Mouse (Mus musculus) gastrocnemius, adult 8-10 months (tissue): ENCODE results near the gene Lman1l. TPM values are rescaled to one million over a fixed set of nuclear protein-coding genes. Genes with fewer than 3 reads are reported as not detected.

Experiments used
- DNase-seq, 2 experiments: peaks; one replicate each; pipeline ENCODE4 v3.0.0; 2022; ENCODE audit warnings: low spot score in 2 of 2
- total RNA-seq, 4 experiments: library from RNA; stranded (reverse); gene quantifications; 2 replicates each; pipeline ENCODE4 v1.2.4; 2022

Lman1l gene
- total RNA-seq, result not detected

- no peak for DNase-seq
Observed at GRCm38 (mm10) chr9:57620674-57621073, at the start of gene Lman1l. Gene Lman1l, minus strand, starts transcription at chr9:57620774.

- DNase-seq, result no peak
Observed at GRCm38 (mm10) chr9:57669566-57669965, 49.0 kb upstream of the Lman1l start.

DNA sequence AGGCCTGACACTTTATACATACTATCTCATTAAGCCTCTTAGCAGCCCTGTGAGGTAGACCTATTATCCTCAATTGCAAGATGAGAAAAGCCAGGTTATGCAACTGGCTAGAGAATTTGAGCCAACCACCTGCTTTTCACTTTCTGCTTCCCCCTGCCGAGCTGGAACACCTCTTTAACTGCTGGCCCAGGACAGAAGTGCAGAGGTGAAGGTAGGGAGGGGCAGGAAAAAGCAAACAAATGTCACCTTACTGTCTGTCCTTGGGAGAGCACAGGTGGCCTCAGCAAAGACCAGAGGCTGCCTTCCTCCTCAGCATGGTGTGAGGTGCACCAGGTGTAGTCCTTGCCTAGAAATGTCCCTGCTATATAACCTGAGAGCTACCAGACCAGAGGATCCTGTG, 47.7 kb upstream of the Lman1l start:
- no peak for DNase-seq

DNA sequence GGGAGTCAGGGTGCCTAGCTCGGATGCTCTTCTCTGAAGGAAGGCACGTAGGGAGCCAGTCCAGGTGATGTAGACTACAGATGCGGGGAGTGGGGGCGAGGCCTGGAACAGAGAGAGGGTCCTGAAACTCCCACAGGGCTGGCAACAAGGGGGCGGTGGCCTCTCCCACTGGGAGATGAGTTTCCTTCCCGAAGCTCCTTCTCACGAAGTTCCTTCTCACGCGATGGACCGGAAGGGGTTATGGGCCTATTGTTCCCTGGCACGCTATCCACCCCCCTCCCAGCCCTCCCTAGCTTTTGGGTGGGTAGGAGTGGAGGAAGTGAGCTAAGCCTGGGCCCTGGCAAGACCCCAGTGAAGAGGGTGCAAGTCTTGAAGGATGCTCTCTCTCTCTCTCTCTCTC, 47.2 kb upstream of the Lman1l start:
- no peak for DNase-seq

GRCm38 (mm10) chr9:57667136-57667535, 46.6 kb upstream of the Lman1l start:
- no peak for DNase-seq

GRCm38 (mm10) chr9:57666536-57666935, 46.0 kb upstream of the Lman1l start:
- DNase-seq, result no peak

DNA sequence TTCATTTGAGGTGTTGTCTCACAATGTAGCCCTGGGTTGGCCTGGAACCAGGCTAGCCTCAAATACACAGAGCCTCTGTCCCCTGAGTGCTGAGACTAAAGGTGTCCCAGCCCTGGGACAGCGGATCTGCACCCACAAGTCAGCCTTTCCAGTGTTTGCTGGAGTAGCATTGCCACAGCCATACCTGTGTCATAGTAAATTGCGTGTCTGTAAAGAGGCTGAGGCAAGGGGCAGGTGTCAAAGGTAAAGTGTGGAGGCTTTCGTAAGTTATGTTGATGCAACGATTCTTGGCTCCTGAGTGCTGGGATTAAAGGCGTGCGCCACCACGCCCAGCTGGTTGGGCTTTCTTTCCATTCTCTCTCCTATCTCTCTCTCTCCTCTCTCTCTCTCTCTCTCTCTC, 44.0 kb upstream of the Lman1l start:
- no peak for DNase-seq

DNA sequence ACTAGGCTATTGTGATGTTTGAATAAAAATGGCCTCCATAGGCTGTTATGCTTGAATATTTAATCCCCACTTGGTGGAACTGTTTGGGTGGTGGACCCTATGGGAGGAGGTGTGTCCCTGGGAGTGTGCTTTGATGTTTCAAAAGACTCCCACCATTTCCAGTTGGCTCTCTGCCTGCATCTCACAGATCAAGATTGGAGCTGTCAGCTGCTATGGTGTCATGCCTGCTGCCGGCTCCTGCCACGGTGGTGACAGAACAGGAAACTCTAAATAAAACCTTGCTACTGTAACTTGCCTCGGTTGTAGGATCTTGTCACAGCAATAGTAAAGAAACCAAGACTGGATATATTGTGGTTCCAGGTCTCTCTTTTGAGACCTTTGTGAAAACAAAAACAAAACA, 41.0 kb upstream of the Lman1l start:
- DNase-seq, result no peak

- no peak for DNase-seq
Observed at GRCm38 (mm10) chr9:57660501-57660900, 39.9 kb upstream of the Lman1l start.

DNA sequence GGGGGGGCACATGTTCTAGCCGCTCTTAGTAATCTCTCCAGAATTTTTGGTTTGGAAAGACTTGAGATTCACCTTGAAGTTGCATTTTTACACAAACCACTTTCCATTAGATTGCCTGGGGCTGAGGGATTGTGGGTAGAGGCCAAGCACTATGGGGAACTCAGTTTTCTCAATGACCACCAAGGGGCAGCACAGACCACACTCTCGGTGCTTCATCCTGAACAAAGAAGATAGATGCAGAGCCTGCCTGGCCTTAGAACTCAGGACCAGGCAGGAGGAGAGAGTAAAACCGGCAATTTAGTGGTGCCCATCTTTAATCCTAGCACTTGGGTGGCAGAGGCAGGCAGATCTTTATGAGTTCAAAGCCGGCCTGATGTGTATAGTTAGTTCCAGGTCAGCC, 39.2 kb upstream of the Lman1l start:
- peak; percentile 49 to 68 for DNase-seq

- DNase-seq, result no peak
Observed at GRCm38 (mm10) chr9:57658970-57659369, 38.4 kb upstream of the Lman1l start.

DNA sequence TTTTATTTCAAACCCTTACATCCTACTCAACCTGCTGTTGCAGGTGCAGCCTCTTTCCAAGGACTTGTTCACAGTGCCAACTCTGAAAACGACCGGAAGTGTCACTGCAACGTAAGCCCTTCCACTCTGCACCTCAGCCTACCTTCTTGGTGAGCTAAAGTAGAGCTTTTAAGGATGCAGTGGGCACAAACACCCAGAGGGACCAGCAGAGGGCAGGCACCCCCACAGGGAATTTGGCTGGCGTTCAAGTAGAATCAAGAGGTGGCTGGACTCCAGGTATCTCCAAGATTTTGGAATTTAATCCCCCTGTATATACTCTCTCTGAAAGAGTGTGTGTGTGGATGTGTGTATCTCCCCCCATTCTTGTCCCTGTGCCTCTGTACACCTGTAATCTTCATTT, 37.3 kb upstream of the Lman1l start:
- DNase-seq, result no peak

GRCm38 (mm10) chr9:57656631-57657350, 36.2 kb upstream of the Lman1l start:
- DNase-seq, result no peak

DNA sequence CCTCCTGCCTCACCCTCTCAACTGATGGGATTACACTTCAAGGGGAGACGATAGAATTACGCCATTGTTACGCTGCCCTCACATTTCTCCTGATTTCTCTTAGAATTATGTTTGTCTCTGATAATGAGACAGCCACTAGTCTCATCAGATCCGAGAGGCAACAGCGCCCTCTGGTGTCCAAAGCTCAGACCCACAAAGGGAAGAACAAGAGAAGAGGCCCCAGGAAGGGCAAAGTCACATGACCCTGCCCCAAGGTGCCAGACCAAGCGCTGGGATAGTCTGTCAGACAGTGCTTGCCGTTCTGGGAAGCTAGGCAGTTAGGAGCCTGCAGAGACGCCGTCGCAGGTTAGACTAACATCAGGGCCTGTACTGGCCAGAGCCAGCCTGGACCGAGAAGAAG, 35.2 kb upstream of the Lman1l start:
- peak; percentile 87 to 89 for DNase-seq

DNA sequence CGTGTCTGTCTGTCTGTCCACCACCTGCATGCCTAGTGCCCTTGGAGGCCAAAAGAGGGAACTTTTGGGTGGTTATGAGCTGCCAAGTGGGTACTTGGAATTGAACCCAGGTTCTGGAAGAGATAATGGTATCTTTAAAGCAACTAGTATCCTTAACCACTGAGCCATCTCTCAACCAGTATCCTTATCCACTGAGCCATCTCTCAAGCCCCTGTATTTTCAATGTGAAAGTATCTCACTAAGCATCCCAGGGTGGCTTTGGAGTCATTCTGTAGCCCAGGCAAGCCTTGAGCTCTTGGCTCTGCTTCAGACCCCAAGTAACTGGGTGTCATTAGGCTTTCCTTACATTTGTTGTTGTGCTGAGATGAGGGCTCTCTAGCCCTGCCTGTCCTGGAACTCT, 34.4 kb upstream of the Lman1l start:
- no peak for DNase-seq

DNA sequence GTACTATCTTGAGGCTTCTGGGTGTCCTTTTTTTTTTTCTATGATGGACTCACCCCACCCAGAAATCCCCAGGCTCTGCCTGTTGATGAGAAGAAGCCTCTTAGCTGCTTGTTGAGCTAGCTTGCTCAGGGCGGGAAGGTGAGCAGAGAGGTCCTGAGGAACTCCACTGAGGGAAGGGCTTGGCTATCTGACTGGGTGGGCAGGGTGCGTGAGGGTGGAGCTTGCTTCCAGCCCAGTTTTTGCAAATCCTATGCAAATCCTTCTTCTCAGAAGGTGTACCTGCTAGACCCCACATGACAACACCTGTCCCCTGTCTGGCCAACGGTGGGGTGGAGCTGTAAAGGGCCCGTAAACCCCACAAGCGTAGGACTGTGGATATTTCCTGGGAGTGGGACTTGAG, 32.7 kb upstream of the Lman1l start, which contains the start of gene Csk:
Gene Csk, minus strand, starts transcription at position 349 of the 400 bp plus-strand sequence.
- DNase-seq, result no peak

- DNase-seq, result no peak
Observed at GRCm38 (mm10) chr9:57652855-57653254, 32.3 kb upstream of the Lman1l start.

DNA sequence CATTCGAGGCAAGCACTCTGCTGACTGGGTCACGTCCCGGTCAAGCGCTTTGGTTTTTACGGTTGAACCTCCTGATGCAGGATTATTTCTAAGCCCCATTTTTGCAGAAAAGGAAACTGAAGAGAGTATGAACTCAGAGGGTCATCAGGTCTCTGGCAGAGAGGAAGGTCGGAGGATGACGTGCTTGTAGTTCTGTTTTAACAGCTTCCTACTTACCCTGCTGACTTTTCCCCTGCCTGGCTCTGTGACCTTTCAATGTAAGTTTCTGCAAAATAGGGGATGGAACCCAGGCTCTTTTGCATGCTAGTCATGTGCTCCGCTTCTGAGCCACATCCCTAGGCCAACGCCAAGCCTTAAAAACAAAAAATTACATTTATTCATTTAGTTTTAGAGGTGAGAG, 31.8 kb upstream of the Lman1l start:
- DNase-seq, result no peak

DNA sequence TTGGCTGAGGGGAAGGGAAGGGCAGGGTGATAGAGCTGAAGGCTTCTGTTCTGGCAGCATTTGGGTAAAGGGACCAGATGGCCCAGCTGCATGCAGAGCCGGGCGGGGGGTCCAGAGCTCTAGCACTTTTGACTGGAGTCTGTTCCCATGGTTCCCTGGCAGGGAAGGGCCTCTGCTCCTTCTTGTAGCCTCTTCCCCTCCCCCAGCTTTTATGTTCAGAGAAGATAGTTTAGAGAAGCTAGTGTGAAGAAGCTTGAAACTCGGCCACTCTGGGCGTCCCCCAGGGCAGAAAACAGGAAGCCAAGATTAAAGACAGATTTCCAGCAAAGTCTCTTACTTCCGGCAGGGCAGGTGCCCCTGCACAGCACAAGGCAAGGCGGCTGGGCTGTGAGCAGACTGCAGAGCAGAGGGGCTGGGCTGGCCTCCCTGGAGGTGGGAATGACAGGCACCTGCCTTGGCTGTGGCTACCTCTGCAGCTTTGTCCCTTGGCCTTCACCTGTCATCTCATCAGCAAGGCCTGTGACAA, 30.3 kb upstream of the Lman1l start:
- DNase-seq, result no peak

DNA sequence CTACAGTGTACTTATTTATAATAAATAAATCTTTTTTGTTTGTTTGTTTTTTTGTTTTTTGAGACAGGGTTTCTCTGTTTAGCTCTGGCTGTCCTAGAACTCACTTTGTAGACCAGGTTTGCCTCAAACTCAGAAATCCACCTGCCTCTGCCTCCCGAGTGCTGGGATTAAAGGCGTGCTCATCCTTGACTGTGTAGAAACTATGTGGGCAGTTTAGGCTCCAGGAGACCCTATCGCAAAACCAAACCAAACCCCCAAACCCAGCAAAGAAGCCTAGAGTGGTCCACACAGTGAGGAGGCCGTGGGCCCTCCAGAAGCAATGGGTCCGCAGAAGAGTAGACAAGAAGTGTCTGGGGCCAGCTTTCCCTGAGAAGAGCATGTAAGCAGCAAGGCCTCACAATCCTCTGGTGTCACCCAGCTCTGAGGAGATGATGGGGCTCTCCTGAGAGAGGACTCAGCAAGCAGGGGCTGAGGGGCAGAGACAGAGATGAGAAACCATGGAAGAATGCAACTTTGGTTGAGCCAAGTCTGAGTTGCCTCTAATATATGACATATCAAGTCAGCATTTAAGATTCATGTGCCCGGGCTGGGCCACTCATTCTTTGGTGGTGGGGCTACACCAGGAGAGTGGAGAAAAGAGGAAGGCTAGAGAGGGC, 29.7 kb upstream of the Lman1l start:
- no peak for DNase-seq

DNA sequence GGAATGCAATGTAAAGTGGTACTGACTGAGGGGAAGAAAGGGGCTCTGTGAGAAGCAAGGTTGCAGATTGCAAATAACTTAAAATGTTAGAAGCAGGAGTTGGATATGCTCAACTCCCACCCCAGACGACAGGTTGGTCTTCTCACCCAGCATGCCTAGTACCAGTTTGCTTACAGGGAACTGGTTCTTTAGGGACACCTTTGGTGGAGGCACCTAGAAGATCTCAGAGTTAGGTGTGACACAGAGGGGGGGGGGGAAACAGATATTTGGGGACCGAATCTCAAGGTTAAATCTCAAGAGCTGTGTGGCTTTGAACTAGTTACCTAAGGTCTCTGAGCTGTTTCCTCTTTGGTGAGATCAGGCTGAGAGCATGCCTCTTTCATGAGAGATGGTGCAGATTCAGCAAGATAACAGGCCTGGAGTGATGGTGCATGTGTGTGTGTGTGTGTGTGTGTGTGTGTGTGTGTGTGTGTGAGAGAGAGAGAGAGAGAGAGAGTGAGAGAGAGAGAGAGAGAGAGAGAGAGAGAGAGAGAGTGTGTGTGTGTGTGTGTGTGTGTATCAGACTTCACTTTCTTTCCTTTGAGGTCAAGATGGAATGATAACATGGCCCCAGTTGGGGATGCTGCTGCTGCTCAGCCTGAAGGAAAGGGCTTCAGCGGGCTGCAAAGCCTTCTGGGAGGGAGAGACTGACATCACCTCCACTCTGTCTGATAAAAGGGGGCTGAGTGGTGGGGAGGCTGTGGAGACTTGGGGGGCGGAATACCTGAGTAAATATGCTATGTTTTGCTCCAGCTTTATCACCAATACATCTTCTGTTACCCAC, 26.9 kb upstream of the Lman1l start:
- DNase-seq, result no peak

GRCm38 (mm10) chr9:57646551-57647103, 26.1 kb upstream of the Lman1l start:
- no peak for DNase-seq
